Mouse (Mus musculus) lung, embryonic 16.5 days (tissue): ENCODE measurements around the gene Tpk1. TPM values are rescaled to one million over a fixed set of nuclear protein-coding genes. Genes with fewer than 3 reads are reported as not detected.

Experiments used
- ATAC-seq: fragments of 200-750 bp; cut with Nextera tagmentation; 2 replicates; pipeline ENCODE4 v1.8.0; 2017; ENCODE audit warnings: low read depth, mild to moderate bottlenecking, moderate library complexity
- H3K27ac ChIP-seq: fragments of 300-500 bp; sonication (generic); 2 replicates; pipeline ENCODE4 v1.5.1; 2014; ENCODE audit warnings: mild to moderate bottlenecking, control low read depth, low read length
- H3K27me3 ChIP-seq: fragments of 300-500 bp; sonication (generic); 2 replicates; pipeline ENCODE4 v1.6.1; 2014; ENCODE audit warnings: low read depth, low read length, mixed read lengths; ENCODE audit not compliant: control insufficient read depth, insufficient read depth
- H3K36me3 ChIP-seq: fragments of 300-500 bp; sonication (generic); 2 replicates; pipeline ENCODE4 v1.6.1; 2014; ENCODE audit warnings: low read length; ENCODE audit not compliant: control insufficient read depth, insufficient read depth
- H3K4me1 ChIP-seq: fragments of 300-500 bp; sonication (generic); replicated peaks from 2 replicates; pipeline ENCODE4 v1.6.1; 2014; ENCODE audit warnings: low read length, mixed read lengths; ENCODE audit not compliant: control insufficient read depth, insufficient read depth
- H3K4me2 ChIP-seq: fragments of 300-500 bp; sonication (generic); 2 replicates; pipeline ENCODE4 v1.6.1; 2014; ENCODE audit warnings: low read depth, low read length, control low read depth
- H3K4me3 ChIP-seq: fragments of 300-500 bp; sonication (generic); 2 replicates; pipeline ENCODE4 v1.5.1; 2014; ENCODE audit warnings: mild to moderate bottlenecking, low read length, control low read depth
- H3K9ac ChIP-seq: fragments of 300-500 bp; sonication (generic); 2 replicates; pipeline ENCODE4 v1.6.1; 2014; ENCODE audit warnings: low read length, control low read depth
- H3K9me3 ChIP-seq: fragments of 300-500 bp; sonication (generic); 2 replicates; pipeline ENCODE4 v1.6.1; 2016; ENCODE audit warnings: low read length; ENCODE audit not compliant: control insufficient read depth
- WGBS: fragments of 180-500 bp; shearing (Covaris S2); extraction: QIAGEN DNeasy Blood & Tissue Kit; methylation state at CpG from one replicate; pipeline ENCODE4 v1.1.7; 2014; 5-methylcytosine and 5-hydroxymethylcytosine counted together
- polyA plus RNA-seq: library from polyadenylated mRNA; unstranded; fragments of >200 nt; fragmentation: Nextera tagmentation; extraction: Ambion mirVana; gene quantifications from 2 replicates; pipeline ENCODE4 v1.2.1, GENCODE M21; 2015

Tpk1 gene
- polyA plus RNA-seq, 1 experiment from 2014 or later: 13.0 TPM

- no peak overlapping the region for H3K4me3 ChIP-seq
- 58% methylated on average over 3 of the region's 3 CpGs for WGBS
- H3K9ac ChIP-seq: no peak overlapping the region
- no peaks in the 10 kb centered on the region for H3K4me1 ChIP-seq
- H3K4me2 ChIP-seq: no peak overlapping the region
- H3K36me3 ChIP-seq: no peaks in the 10 kb centered on the region
- no peak overlapping the region for H3K27ac ChIP-seq
- no peaks in the 10 kb centered on the region for H3K9me3 ChIP-seq
- no peak for ATAC-seq
- no peaks in the 10 kb centered on the region for H3K27me3 ChIP-seq
These were observed 263.0 kb downstream of the Tpk1 start for GRCm38 (mm10) chr6:43403076-43403475.

DNA sequence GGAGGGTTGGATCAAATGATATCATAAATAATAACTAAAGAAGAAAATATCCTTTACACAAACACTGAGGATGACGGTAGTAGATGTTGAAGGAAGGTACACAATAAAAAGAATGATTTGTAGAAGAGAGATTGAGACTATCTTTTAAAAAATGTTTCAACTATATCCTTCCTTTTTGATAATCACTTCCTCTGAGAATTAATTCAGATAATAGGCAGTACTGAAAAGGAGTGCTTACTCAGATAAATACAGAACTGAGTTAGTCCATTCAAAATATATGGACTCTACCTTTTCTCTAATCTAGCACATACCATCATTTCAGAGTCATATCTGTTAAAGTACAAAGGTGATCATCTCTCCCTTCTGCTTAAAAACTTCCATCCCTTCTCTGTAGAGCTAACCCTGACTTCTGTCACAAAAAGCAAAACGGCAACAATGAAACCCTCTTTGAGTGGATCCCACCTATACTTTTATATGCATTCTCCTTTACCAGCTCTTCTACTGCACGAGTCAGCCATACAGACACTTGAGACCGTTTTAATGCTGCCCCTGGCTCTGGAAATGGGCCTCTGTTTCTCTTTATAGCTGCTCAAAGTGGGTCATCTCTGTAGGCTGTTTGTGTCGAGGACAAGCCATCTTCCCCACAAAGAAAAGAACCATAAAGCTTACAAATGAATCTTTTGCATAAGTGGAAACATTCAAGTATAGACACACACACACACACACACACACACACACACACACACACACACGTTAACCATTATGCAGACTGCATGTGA lies 263.7 kb downstream of the Tpk1 start:
- Histone ChIP-seq H3K9ac (no peak overlapping the region), H3K27me3 (no peaks in the 10 kb centered on the region), H3K4me2 (no peak overlapping the region), H3K9me3 (no peaks in the 10 kb centered on the region), H3K36me3 (no peaks in the 10 kb centered on the region), H3K27ac (no peak overlapping the region), H3K4me3 (no peak overlapping the region), H3K4me1 (no peaks in the 10 kb centered on the region)
- 72% methylated on average over 6 of the region's 6 CpGs for WGBS
- no peak for ATAC-seq

GRCm38 (mm10) chr6:43396426-43396825 lies 269.7 kb downstream of the Tpk1 start:
- H3K4me1 ChIP-seq: no peaks in the 10 kb centered on the region
- H3K4me3 ChIP-seq: no peak overlapping the region
- H3K4me2 ChIP-seq: no peak overlapping the region
- H3K9ac ChIP-seq: no peak overlapping the region
- WGBS: 84% methylated on average over 1 of the region's 1 CpGs
- no peaks in the 10 kb centered on the region for H3K36me3 ChIP-seq
- no peaks in the 10 kb centered on the region for H3K27me3 ChIP-seq
- ATAC-seq: no peak
- no peaks in the 10 kb centered on the region for H3K9me3 ChIP-seq
- no peak overlapping the region for H3K27ac ChIP-seq

DNA sequence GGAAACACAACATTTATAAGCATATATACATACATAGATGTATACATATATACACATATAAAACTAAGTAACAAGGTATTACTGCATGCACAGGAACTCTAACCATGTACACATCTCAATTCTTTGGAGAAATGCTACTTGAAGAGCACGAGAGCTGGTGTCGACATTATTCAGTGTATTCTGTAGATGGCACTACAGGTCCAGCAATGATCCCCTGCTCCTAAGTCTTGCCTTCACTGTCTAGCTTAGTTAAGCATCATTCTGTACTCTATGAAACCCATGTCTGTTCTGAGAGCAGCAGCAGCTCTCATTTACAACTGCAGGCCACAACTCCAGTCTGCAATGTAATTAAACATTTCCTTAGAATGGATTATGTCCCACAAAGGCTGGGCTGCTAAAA lies 270.5 kb downstream of the Tpk1 start:
- 0 out of 2 replicates have a peak, but pooled peaks have one; percentile 43 for ATAC-seq
- Histone ChIP-seq H3K9me3 (no peaks in the 10 kb centered on the region), H3K4me3 (no peak overlapping the region), H3K4me1 (no peaks in the 10 kb centered on the region), H3K27me3 (no peaks in the 10 kb centered on the region), H3K27ac (no peak overlapping the region), H3K9ac (no peak overlapping the region), H3K36me3 (no peaks in the 10 kb centered on the region), H3K4me2 (no peak overlapping the region)
- 53% methylated on average over 2 of the region's 2 CpGs for WGBS

DNA sequence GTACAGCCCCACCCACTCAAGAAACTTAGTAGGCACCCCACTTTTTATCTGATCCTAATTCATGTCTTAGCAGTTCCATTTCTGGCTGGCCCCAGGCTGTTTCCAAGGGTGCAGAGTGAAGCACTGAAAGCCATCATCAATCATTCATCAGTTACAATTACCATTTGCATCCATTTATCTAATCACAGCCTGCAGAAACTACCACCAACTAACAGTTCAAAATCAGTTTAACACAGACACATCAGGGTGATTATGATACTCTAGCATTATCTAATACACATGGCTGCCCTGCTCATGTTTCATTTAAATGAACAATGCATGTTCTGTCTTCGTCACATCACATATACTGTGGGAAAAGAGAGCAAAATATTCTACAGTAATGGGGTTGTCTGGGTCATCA lies 274.7 kb downstream of the Tpk1 start:
- no peak overlapping the region for H3K4me2 ChIP-seq
- no peaks in the 10 kb centered on the region for H3K36me3 ChIP-seq
- 59% methylated on average over 1 of the region's 1 CpGs for WGBS
- H3K27me3 ChIP-seq: no peaks in the 10 kb centered on the region
- no peaks in the 10 kb centered on the region for H3K4me1 ChIP-seq
- H3K9ac ChIP-seq: no peak overlapping the region
- no peak overlapping the region for H3K4me3 ChIP-seq
- no peak for ATAC-seq
- H3K27ac ChIP-seq: no peak overlapping the region
- no peaks in the 10 kb centered on the region for H3K9me3 ChIP-seq

GRCm38 (mm10) chr6:43387273-43387672 lies 278.8 kb downstream of the Tpk1 start:
- Histone ChIP-seq H3K36me3 (no peaks in the 10 kb centered on the region), H3K4me2 (no peak overlapping the region), H3K4me1 (no peaks in the 10 kb centered on the region), H3K27ac (no peak overlapping the region), H3K9me3 (no peaks in the 10 kb centered on the region), H3K27me3 (no peaks in the 10 kb centered on the region), H3K9ac (no peak overlapping the region), H3K4me3 (no peak overlapping the region)
- peak; percentile 90 for ATAC-seq
- 19% methylated on average over 1 of the region's 1 CpGs for WGBS

DNA sequence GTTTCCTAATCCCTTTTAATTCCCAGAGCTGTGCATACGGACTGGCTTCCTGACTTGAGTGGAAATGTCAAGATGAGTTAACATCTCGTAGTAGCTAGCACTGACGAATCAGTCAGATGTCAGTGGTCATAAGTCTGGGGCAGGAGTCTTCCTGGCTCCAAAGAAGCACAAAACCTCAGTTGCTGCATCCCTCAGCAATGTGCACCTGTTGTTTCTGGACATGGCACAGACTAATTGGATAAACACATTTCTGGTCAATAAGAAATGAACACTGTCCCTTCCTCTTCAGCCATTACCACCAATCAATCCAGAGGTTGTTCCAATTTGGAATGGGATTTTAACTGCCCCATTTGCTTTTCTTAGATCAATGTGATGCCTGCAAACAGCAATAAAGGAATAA lies 281.2 kb downstream of the Tpk1 start:
- WGBS: 51% methylated on average over 3 of the region's 3 CpGs
- Histone ChIP-seq H3K4me2 (no peak overlapping the region), H3K36me3 (no peaks in the 10 kb centered on the region), H3K9me3 (no peaks in the 10 kb centered on the region), H3K4me1 (no peaks in the 10 kb centered on the region), H3K4me3 (no peak overlapping the region), H3K27me3 (no peaks in the 10 kb centered on the region), H3K9ac (no peak overlapping the region), H3K27ac (no peak overlapping the region)
- no peak for ATAC-seq

DNA sequence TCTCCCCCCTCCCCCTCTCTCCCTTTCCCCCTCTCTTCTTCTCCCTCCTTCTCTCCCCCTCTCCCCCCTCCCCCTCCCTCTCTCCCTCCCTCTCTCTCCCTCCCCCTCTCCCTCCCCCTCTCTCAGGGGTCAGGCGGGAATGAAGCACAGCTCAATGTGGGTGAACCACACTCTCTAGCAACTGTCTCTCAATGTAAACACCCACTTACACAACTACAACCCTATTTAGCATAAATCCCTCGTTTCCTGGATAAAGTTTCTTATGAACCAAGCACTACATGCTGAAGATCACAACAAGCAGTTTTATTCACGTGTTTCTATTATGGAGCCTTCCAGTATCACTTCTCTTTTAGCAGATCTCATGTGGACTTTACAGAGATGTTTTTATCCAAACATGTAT lies 281.8 kb downstream of the Tpk1 start:
- 43% methylated on average over 2 of the region's 3 CpGs for WGBS

GRCm38 (mm10) chr6:43382750-43383149 lies 283.3 kb downstream of the Tpk1 start:
- Histone ChIP-seq H3K4me3 (no peak overlapping the region), H3K36me3 (no peaks in the 10 kb centered on the region), H3K27me3 (no peaks in the 10 kb centered on the region), H3K27ac (no peak overlapping the region), H3K4me1 (no peaks in the 10 kb centered on the region), H3K4me2 (no peak overlapping the region), H3K9me3 (no peaks in the 10 kb centered on the region), H3K9ac (no peak overlapping the region)
- no peak for ATAC-seq
- WGBS: 85% methylated on average over 3 of the region's 3 CpGs

More for the DNA sequence above, 281.8 kb downstream of the Tpk1 start:
- no peak overlapping the region for H3K4me2 ChIP-seq
- H3K27me3 ChIP-seq: no peaks in the 10 kb centered on the region
- ATAC-seq: no peak
- H3K9ac ChIP-seq: no peak overlapping the region
- no peaks in the 10 kb centered on the region for H3K4me1 ChIP-seq
- no peak overlapping the region for H3K27ac ChIP-seq
- H3K4me3 ChIP-seq: no peak overlapping the region
- H3K9me3 ChIP-seq: no peaks in the 10 kb centered on the region
- H3K36me3 ChIP-seq: no peaks in the 10 kb centered on the region
